Mouse (Mus musculus): ENCODE results near the gene Kif24.

Kif24 gene

GRCm38 (mm10) chr4:41407353-41407752 lies 57.3 kb downstream of the Kif24 start:
- in situ Hi-C loops (cut with MboI, MseI) = no loop called here

DNA sequence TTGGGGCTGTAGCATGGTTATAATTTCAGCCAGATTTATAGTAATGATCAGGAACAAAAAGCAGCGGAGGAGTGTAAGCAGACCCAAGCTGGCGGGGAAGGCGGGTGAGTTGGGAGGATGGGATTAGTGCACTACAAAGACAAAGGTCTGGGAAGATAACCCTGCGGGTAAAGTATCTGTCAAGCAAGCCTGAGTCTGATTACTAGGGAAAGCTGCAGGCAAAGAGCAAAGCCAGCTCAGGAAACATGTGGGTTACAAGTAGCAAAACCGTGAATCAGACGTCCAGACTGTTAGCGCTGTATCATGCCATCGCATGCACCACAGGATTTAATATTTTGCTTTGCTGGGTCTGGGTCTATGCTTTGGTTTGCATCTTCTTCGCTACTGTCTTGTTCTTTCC lies 58.1 kb downstream of the Kif24 start:
- in situ Hi-C loops (cut with MboI, MseI) = no loop called here

- in situ Hi-C loops (cut with MboI, MseI) = no loop called here
These were observed 63.1 kb downstream of the Kif24 start for GRCm38 (mm10) chr4:41401573-41401972.

- in situ Hi-C loops (cut with MboI, MseI) = no loop called here
These were observed 63.5 kb downstream of the Kif24 start for GRCm38 (mm10) chr4:41401167-41401566.

DNA sequence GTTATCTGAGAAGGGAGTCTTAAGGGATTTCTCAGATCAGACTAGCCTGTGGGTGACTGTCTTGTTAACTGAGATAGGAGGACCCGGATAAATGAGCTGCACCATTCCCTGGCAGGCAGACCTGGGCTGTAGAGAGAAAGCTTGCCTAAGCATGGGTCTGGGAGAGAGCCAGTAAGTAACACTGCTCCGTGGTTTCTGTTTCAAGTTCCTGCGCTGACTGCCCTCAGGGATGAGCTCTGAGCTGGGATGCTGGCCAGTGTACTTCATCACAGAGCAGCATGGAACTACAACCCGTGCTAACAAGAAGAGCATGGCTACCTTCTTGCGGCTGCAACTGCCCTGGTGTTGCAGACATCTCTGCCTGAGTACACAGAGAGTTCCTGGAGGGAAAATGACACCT lies 64.8 kb downstream of the Kif24 start:
- in situ Hi-C loops (cut with MboI, MseI) = no loop called here

GRCm38 (mm10) chr4:41398353-41398752 lies 66.3 kb downstream of the Kif24 start:
- in situ Hi-C loops (cut with MboI, MseI) = no loop called here

DNA sequence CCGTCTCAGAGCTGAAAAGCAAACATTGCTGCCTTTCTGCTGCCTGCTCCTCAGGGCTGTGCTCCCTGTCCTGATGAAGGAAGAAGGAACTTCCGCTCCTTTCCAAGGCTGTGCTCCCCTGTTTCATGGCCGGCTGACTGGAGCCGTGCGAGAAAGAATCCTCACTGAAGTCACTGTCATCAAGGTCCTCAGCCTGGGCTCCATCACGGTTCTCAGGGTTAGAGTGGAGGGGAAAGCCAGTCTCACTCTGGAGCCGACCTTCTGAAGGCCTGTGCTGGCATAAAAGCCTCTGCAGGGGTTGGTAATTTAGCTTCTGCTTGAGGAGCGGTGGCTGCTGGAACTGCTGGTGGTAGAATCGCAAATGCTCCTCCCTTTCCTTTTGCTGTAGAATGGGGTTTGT lies 70.0 kb downstream of the Kif24 start:
- in situ Hi-C loops (cut with MboI, MseI) = no loop called here

DNA sequence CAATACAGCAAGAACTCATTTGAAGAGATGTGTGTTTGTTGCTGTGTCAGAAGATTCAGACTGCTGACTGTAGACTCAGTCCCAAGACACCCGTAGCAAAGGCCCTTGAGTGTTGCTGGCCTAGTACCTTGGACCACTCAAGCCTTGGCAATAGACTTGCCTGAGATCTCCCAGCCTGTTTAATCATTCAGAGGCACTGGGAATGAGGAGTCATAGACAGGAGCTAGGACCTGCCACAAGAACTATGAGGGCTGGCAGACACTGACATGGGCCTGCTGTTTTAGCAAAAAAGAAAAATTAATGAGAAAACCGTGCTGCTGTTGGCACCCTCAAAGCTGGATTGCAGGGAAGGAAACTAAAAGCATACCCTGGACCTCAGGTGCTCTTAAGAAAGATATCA lies 73.7 kb downstream of the Kif24 start:
- in situ Hi-C loops (cut with MboI, MseI) = no loop called here

GRCm38 (mm10) chr4:41390122-41390521 lies 74.6 kb downstream of the Kif24 start:
- in situ Hi-C loops (cut with MboI, MseI) = no loop called here

DNA sequence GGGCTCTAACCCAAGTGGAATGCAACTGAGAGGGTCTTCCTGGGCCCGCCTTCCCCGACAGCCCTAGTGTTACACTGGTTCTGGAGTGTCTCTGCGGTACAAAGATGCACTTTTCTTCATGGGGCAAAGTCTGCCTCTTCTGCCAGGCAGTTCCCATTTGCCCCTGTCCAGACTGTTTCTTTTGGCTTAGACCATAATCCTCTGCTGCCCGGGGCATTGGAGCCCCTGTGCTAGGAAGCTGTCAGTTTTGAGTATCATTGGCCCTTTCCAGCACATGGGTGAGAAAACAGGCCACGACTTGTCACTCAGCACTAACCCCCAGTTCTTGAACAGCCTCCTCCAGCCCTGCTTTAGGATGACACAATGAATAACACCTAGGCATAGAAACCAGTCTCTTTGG lies 75.4 kb downstream of the Kif24 start:
- in situ Hi-C loops (cut with MboI, MseI) = no loop called here

DNA sequence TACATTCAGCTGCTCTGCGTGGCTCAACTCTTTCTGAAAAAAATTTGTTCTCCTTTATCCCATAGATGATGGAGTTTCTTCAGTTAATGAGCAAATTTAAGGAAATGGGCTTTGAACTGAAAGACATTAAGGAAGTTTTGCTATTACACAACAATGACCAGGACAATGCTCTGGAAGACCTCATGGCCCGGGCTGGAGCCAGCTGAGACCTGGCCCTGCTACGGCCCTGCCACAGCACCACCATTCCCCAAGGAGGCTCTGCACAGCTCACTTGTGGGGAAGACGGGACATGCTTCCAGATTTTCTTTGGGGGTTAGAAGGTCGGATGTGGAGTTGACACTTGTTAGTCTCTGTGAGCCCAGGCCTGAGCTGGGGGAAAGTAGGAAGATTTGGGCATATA lies 76.1 kb downstream of the Kif24 start:
- in situ Hi-C loops (cut with MboI, MseI) = no loop called here

DNA sequence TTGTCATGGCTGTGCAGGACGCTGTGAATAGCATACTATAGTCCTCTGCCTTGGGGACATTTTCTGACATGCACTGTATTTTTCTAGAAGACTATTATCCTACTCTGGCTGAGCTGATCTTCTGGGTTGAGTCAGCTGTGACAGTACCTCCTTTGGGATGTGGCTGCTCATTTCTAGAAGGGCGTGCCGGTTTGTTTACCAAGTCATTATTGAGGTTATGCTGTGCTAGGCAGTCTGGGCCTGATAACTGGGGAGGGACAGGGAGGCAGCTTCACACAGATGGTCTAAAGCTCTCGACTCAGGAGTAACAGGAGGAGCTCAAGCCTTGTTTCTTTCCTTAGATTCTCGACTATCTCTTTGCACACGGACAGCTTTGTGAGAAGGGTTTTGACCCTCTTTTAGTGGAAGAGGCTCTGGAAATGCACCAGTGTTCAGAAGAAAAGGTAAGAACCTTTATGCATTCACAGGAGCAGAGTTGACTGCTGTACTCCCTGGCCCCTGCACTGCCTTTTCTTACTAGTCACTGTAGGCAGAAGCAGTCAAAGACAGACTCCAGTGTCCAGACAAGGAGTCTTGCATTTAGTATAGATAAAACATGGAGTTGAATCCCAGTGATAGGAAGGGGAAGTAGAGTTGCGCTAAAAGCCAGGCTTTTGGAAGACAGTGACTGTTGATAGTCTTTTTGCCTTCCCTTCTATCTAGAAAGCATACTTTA lies 76.8 kb downstream of the Kif24 start:
- in situ Hi-C loops (cut with MboI, MseI) = no loop called here

DNA sequence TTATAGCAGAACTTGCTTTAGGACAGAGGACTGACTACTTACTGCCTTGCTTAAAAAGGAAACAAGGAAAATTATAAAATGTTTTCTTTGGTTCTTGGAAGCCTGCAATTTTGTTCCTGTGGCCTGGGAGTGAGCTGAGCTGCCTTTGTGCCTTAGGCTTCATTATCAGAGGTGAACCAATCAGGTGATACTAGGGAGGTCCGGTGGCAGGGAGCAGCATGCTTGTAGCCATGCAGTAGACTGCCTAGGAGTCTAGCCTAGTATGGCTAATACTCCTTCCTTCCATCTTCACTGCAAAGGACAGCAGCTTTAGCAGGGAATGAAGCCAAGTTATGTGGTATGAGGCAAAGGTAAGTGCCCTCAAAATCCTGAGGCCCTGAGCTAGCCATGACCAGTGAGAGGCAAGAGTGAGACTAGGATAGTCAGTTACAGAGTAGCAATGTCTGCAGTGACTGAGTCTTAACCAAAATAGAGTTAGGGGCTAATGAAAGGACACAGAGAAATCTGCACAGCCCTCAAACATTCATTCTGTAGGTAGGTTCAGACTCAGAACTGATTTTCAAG lies 78.2 kb downstream of the Kif24 start:
- in situ Hi-C loops (cut with MboI, MseI) = no loop called here

DNA sequence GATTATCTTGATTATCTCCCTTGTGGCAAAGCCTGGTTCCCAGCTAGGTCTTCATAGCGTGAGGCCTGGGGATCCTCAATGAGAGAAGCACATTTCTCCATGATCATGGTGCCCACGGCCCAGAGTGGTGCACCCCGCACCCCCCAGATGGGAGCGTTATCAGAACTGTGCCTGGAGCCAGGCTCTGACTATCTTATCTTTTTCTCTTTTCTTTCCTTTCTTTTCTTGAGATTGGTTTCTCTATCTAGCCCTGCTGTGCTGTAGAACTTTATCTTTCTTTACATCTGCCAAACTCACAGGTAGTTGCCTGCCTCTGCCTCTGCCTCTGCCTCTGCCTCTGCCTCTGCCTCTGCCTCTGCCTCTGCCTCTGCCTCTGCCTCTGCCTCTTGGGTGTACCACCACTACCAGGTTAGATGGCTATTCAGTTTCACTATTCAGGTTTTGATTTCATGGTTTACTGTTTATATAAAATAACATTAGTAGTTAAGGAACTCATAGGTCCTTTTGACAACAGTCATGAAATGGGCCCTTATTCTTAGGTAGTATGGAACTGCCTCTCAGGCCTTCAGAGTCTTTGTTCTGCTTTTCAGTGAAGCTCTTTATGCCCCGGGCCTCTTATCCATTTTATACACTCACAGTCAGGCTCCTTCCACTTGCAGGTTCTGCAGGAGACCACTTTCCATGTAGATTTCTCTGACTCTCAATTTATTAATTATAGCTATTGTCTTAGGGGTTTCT lies 83.3 kb downstream of the Kif24 start:
- in situ Hi-C loops (cut with MboI, MseI) = no loop called here

- in situ Hi-C loops (cut with MboI, MseI) = no loop called here
These were observed 87.1 kb downstream of the Kif24 start for GRCm38 (mm10) chr4:41377567-41377966.

DNA sequence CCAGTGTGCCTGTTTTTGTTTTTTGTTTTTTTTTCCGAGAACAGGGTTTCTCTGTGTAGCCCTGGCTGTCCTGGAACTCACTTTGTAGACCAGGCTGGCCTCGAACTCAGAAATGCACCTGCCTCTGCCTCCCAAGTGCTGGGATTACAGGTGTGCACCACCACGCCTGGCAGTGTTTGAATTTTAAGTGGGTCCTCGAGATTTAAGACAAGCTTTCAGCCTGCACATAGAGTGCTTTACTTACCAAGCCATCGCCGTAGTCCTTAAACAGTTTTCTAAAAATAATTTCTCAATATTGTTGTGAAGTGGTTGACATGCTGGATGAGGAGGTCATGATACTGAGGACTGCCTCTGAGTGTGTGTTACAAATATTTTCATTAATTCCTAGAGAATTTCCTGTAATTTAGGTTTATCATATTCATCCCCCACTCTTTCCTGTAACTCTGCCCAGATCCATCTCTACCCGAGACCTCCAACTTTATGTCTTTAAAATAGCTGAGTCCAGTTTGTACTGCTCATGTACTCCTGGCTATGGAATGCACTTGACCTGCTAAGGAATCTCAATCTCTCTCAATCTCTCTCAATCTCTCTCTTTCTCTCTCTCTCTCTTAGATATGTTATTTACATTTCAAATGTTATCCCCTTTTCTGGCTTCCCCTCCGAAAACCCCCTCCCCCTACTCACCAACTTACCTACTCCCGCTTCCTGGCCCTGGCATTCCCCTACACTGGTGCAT lies 94.8 kb downstream of the Kif24 start:
- in situ Hi-C loops (cut with MboI, MseI) = no loop called here

GRCm38 (mm10) chr4:41368198-41368597 lies 96.5 kb downstream of the Kif24 start:
- in situ Hi-C loops (cut with MboI, MseI) = no loop called here

- in situ Hi-C loops (cut with MboI, MseI) = no loop called here
These were observed 103.6 kb downstream of the Kif24 start for GRCm38 (mm10) chr4:41361059-41361458.

GRCm38 (mm10) chr4:41359358-41359757 lies 105.3 kb downstream of the Kif24 start:
- in situ Hi-C loops (cut with MboI, MseI) = no loop called here

DNA sequence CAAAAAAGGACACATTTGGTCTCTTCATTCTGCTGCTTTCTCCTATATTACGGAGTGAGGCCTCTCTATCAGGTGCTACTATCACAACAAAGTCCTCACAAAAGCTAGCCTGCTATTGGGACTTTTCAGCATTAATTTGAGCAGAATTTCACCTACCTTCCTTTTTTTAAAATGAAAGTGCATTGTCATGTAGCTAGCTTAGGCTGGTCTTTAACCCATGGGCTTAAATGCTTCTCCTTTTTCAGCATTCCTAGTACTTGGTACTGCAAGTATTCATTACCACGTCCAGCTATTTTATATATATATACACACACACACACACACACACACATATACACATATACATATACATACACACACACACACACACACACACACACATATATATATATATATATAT lies 106.0 kb downstream of the Kif24 start:
- in situ Hi-C loops (cut with MboI, MseI) = no loop called here

DNA sequence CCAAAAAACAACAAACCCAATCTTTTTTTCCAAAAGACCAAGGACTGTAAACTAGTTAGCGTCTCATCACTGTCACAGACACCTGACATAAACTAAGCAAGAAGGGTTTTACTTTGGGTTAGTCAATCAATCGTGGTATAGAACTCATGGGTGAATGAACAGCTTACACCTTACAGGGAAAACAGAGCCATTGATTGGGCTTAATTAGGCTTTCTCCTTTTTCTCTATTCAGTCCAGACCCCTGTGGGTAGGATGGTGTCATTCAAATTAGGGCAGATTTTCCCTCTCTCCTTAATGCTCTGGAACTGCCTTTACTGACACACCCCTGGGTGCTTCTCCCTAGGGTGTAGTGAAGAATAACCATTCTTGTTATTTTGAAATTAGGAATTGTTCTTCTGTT lies 107.5 kb downstream of the Kif24 start:
- in situ Hi-C loops (cut with MboI, MseI) = no loop called here

- in situ Hi-C loops (cut with MboI, MseI) = no loop called here
These were observed 111.4 kb downstream of the Kif24 start for GRCm38 (mm10) chr4:41353265-41353664.
